15 mouse cellular contexts compared by ENCODE assay signal in genomic region chr10:80315315-80315714, GRCm38 (mm10). TPM values are rescaled to one million over a fixed set of nuclear protein-coding genes. Genes with fewer than 3 reads are reported as not detected.
DNase-seq lines count a peak whose midpoint lies in the region; ATAC-seq lines count a peak whose summit lies in the region.
"Had no signal": no experiment of that assay in that cellular context is flagged by ENCODE, and none has a peak within 500 bp of the region (broad histone marks: within the 10 kb centered on the region; RNA-seq: fewer than 3 reads in every experiment).

No protein-coding gene starts in this region.

- H3K4me1 ChIP-seq in forebrain, embryonic 10.5 days: peaks cover 73% of the 10 kb centered on the region
- H3K4me1 ChIP-seq in forebrain, embryonic 15.5 days: peaks cover 57% of the 10 kb centered on the region
- peaks cover 39% of the 10 kb centered on the region for H3K4me1 ChIP-seq in kidney, embryonic 15.5 days
- H3K4me1 ChIP-seq in neural tube, embryonic 13.5 days (replicated peaks): peaks cover 78% of the 10 kb centered on the region
- H3K4me1 ChIP-seq in neural tube, embryonic 15.5 days: peaks cover 69% of the 10 kb centered on the region
- H3K4me1 ChIP-seq in limb, embryonic 12.5 days (replicated peaks): peaks cover 20% of the 10 kb centered on the region

- no peak for DNase-seq in forebrain, embryonic 10.5 days (ENCODE audit: extremely low spot score, low spot score)
- no peak for DNase-seq in kidney, adult 18-20 months
- DNase-seq in gastrocnemius, adult 8-10 months (ENCODE audit: low spot score in 2 of 2): no peak
- DNase-seq: adrenal gland, adult 2 months; gastrocnemius, postnatal 25 days; heart, postnatal 4 days; kidney, adult 9 months; layer of hippocampus, adult 9-11 months; lung, postnatal 4 days had no signal

- no peak overlapping the region for H3K9ac ChIP-seq in forebrain, embryonic 15.5 days (replicated peaks)
- peak overlapping the region; percentile 23; the same call in 1 of the 2 replicates for H3K9ac ChIP-seq in kidney, embryonic 15.5 days
- H3K9ac ChIP-seq in neural tube, embryonic 13.5 days: peak overlapping the region; percentile 44; the same call in 1 of the 2 replicates
- H3K9ac ChIP-seq in neural tube, embryonic 15.5 days (replicated peaks): no peak overlapping the region
- peak overlapping the region; percentile 37; the same call in 1 of the 2 replicates for H3K9ac ChIP-seq in limb, embryonic 12.5 days (replicated peaks)

- no peak overlapping the region for H3K27ac ChIP-seq in forebrain, embryonic 10.5 days
- H3K27ac ChIP-seq in forebrain, embryonic 15.5 days (replicated peaks): no peak overlapping the region
- no peak overlapping the region for H3K27ac ChIP-seq in kidney, embryonic 15.5 days
- no peak overlapping the region for H3K27ac ChIP-seq in neural tube, embryonic 13.5 days (replicated peaks)
- H3K27ac ChIP-seq in neural tube, embryonic 15.5 days (replicated peaks): no peak overlapping the region
- H3K27ac ChIP-seq in limb, embryonic 12.5 days: no peak overlapping the region

- peaks cover 86% of the 10 kb centered on the region for H3K36me3 ChIP-seq in forebrain, embryonic 10.5 days (replicated peaks)
- H3K36me3 ChIP-seq in forebrain, embryonic 15.5 days: peaks cover 83% of the 10 kb centered on the region
- H3K36me3 ChIP-seq in kidney, embryonic 15.5 days: peaks cover 17% of the 10 kb centered on the region; the same call in 1 of the 2 replicates
- H3K36me3 ChIP-seq in neural tube, embryonic 13.5 days: peaks cover 84% of the 10 kb centered on the region
- H3K36me3 ChIP-seq in neural tube, embryonic 15.5 days: peaks cover 79% of the 10 kb centered on the region
- peaks cover 20% of the 10 kb centered on the region for H3K36me3 ChIP-seq in limb, embryonic 12.5 days

- no peak overlapping the region for H3K4me2 ChIP-seq in forebrain, embryonic 15.5 days (replicated peaks)
- no peak overlapping the region for H3K4me2 ChIP-seq in kidney, embryonic 15.5 days
- H3K4me2 ChIP-seq in neural tube, embryonic 13.5 days: no peak overlapping the region
- H3K4me2 ChIP-seq in neural tube, embryonic 15.5 days: no peak overlapping the region
- no peak overlapping the region for H3K4me2 ChIP-seq in limb, embryonic 12.5 days

- no peak for ATAC-seq in forebrain, embryonic 15.5 days (replicated peaks)
- no peak for ATAC-seq in kidney, embryonic 15.5 days (replicated peaks; ENCODE audit: low FRiP score)
- no peak for ATAC-seq in neural tube, embryonic 13.5 days (ENCODE audit: low read depth)
- ATAC-seq in neural tube, embryonic 15.5 days (ENCODE audit: low FRiP score): no peak
- ATAC-seq in limb, embryonic 12.5 days (ENCODE audit: insufficient number of reproducible peaks, insufficient read depth, low FRiP score, low TSS enrichment, low read depth): no peak
- ATAC-seq: Patski had no signal

- H3K9me3 ChIP-seq in forebrain, embryonic 10.5 days: no peaks in the 10 kb centered on the region
- no peaks in the 10 kb centered on the region for H3K9me3 ChIP-seq in forebrain, embryonic 15.5 days
- no peaks in the 10 kb centered on the region for H3K9me3 ChIP-seq in kidney, embryonic 15.5 days (replicated peaks)
- H3K9me3 ChIP-seq in neural tube, embryonic 13.5 days: no peaks in the 10 kb centered on the region
- no peaks in the 10 kb centered on the region for H3K9me3 ChIP-seq in neural tube, embryonic 15.5 days (replicated peaks)
- H3K9me3 ChIP-seq in limb, embryonic 12.5 days: no peaks in the 10 kb centered on the region

- peak overlapping the region; percentile 12; the same call in 1 of the 2 replicates for H3K4me3 ChIP-seq in forebrain, embryonic 10.5 days
- H3K4me3 ChIP-seq in forebrain, embryonic 15.5 days: no peak overlapping the region
- H3K4me3 ChIP-seq in kidney, embryonic 15.5 days (replicated peaks): no peak overlapping the region
- H3K4me3 ChIP-seq in neural tube, embryonic 13.5 days: no peak overlapping the region
- H3K4me3 ChIP-seq in neural tube, embryonic 15.5 days (replicated peaks): no peak overlapping the region
- H3K4me3 ChIP-seq in limb, embryonic 12.5 days (replicated peaks): no peak overlapping the region

- WGBS in forebrain, embryonic 10.5 days: 50% methylated on average over 27 of the region's 27 CpGs
- WGBS in forebrain, embryonic 15.5 days: 62% methylated on average over 27 of the region's 27 CpGs
- WGBS in kidney, embryonic 15.5 days: 35% methylated on average over 27 of the region's 27 CpGs
- WGBS in neural tube, embryonic 13.5 days: 53% methylated on average over 27 of the region's 27 CpGs
- WGBS in neural tube, embryonic 15.5 days: 50% methylated on average over 27 of the region's 27 CpGs
- WGBS in limb, embryonic 12.5 days: 46% methylated on average over 27 of the region's 27 CpGs

- H3K27me3 ChIP-seq in forebrain, embryonic 10.5 days (ENCODE audit: poor library complexity, severe bottlenecking): peaks cover 79% of the 10 kb centered on the region
- no peaks in the 10 kb centered on the region for H3K27me3 ChIP-seq in forebrain, embryonic 15.5 days
- H3K27me3 ChIP-seq in kidney, embryonic 15.5 days: peaks cover 76% of the 10 kb centered on the region
- peaks cover 25% of the 10 kb centered on the region; the same call in 1 of the 2 replicates for H3K27me3 ChIP-seq in neural tube, embryonic 13.5 days
- H3K27me3 ChIP-seq in neural tube, embryonic 15.5 days (replicated peaks): no peaks in the 10 kb centered on the region
- H3K27me3 ChIP-seq in limb, embryonic 12.5 days: peaks cover 78% of the 10 kb centered on the region
- H3K27me3 ChIP-seq: Patski had no signal

RNA-seq across cellular contexts. Expression of gene 2310011J03Rik, which starts 5.0 kb away (rescaled TPM):
- polyA plus RNA-seq in forebrain, embryonic 10.5 days (2016; fragmentation: Nextera tagmentation; extraction: Ambion mirVana): 56.4 and 60.2 TPM in 2 replicates
- 36.9 and 38.1 TPM in 2 replicates for polyA plus RNA-seq in forebrain, embryonic 15.5 days (2015; fragmentation: Nextera tagmentation; extraction: Ambion mirVana)
- 49.5 and 52.7 TPM in 2 replicates for polyA plus RNA-seq in kidney, embryonic 15.5 days (2015; fragmentation: Nextera tagmentation; extraction: Ambion mirVana)
- 27.9 and 30.7 TPM in 2 replicates for polyA plus RNA-seq in neural tube, embryonic 13.5 days (2015; fragmentation: Nextera tagmentation; extraction: Ambion mirVana)
- 26.9 and 36.6 TPM in 2 replicates for polyA plus RNA-seq in neural tube, embryonic 15.5 days (2015; fragmentation: Nextera tagmentation; extraction: Ambion mirVana)
- polyA plus RNA-seq in limb, embryonic 12.5 days (2016; fragmentation: Nextera tagmentation; extraction: Ambion mirVana): 48.1 and 50.5 TPM in 2 replicates
- total RNA-seq in gastrocnemius, adult 8-10 months (2022): 1 to 10 TPM; 5.4 to 8.9 (median 6.6) TPM

RNA-seq across cellular contexts. Expression of gene Pcsk4, which starts 14.0 kb away (rescaled TPM):
- polyA plus RNA-seq in forebrain, embryonic 10.5 days (2016; fragmentation: Nextera tagmentation; extraction: Ambion mirVana): 5.7 and 6.7 TPM in 2 replicates
- 2.5 and 2.6 TPM in 2 replicates for polyA plus RNA-seq in forebrain, embryonic 15.5 days (2015; fragmentation: Nextera tagmentation; extraction: Ambion mirVana)
- 5.8 and 9.1 TPM in 2 replicates for polyA plus RNA-seq in kidney, embryonic 15.5 days (2015; fragmentation: Nextera tagmentation; extraction: Ambion mirVana)
- 2.9 and 3.6 TPM in 2 replicates for polyA plus RNA-seq in neural tube, embryonic 13.5 days (2015; fragmentation: Nextera tagmentation; extraction: Ambion mirVana)
- polyA plus RNA-seq in neural tube, embryonic 15.5 days (2015; fragmentation: Nextera tagmentation; extraction: Ambion mirVana): 5.6 and 8.2 TPM in 2 replicates
- polyA plus RNA-seq in limb, embryonic 12.5 days (2016; fragmentation: Nextera tagmentation; extraction: Ambion mirVana): 6.3 and 6.6 TPM in 2 replicates
- total RNA-seq in gastrocnemius, adult 8-10 months (2022): 1 to 10 TPM in 1 of 4 experiments, under 1 TPM in 3; 0.67 to 1.1 (median 0.91) TPM

RNA-seq across cellular contexts. Expression of gene Reep6, which starts 14.4 kb away (rescaled TPM):
- 7.7 and 9.1 TPM in 2 replicates for polyA plus RNA-seq in forebrain, embryonic 10.5 days (2016; fragmentation: Nextera tagmentation; extraction: Ambion mirVana)
- polyA plus RNA-seq in forebrain, embryonic 15.5 days (2015; fragmentation: Nextera tagmentation; extraction: Ambion mirVana): 2.6 and 2.9 TPM in 2 replicates
- 8.4 and 10.5 TPM in 2 replicates for polyA plus RNA-seq in kidney, embryonic 15.5 days (2015; fragmentation: Nextera tagmentation; extraction: Ambion mirVana)
- 3.3 and 4.5 TPM in 2 replicates for polyA plus RNA-seq in neural tube, embryonic 13.5 days (2015; fragmentation: Nextera tagmentation; extraction: Ambion mirVana)
- polyA plus RNA-seq in neural tube, embryonic 15.5 days (2015; fragmentation: Nextera tagmentation; extraction: Ambion mirVana): 4.3 and 7.3 TPM in 2 replicates
- polyA plus RNA-seq in limb, embryonic 12.5 days (2016; fragmentation: Nextera tagmentation; extraction: Ambion mirVana): 4.1 and 4.6 TPM in 2 replicates
- total RNA-seq in gastrocnemius, adult 8-10 months (2022): 1 to 10 TPM; 2.6 to 4.0 (median 3.2) TPM

RNA-seq across cellular contexts. Expression of gene Apc2, which starts 19.5 kb away (rescaled TPM):
- polyA plus RNA-seq in forebrain, embryonic 10.5 days (2016; fragmentation: Nextera tagmentation; extraction: Ambion mirVana): 19.4 and 27.0 TPM in 2 replicates
- polyA plus RNA-seq in forebrain, embryonic 15.5 days (2015; fragmentation: Nextera tagmentation; extraction: Ambion mirVana): 205 and 210 TPM in 2 replicates
- 1.6 and 2.4 TPM in 2 replicates for polyA plus RNA-seq in kidney, embryonic 15.5 days (2015; fragmentation: Nextera tagmentation; extraction: Ambion mirVana)
- 153 and 156 TPM in 2 replicates for polyA plus RNA-seq in neural tube, embryonic 13.5 days (2015; fragmentation: Nextera tagmentation; extraction: Ambion mirVana)
- polyA plus RNA-seq in neural tube, embryonic 15.5 days (2015; fragmentation: Nextera tagmentation; extraction: Ambion mirVana): 122 and 144 TPM in 2 replicates
- 4.7 and 5.3 TPM in 2 replicates for polyA plus RNA-seq in limb, embryonic 12.5 days (2016; fragmentation: Nextera tagmentation; extraction: Ambion mirVana)
- total RNA-seq in gastrocnemius, adult 8-10 months (2022): under 1 TPM; 0.24 to 0.54 (median 0.31) TPM

RNA-seq across cellular contexts. Expression of gene Rps15, which starts 23.1 kb away (rescaled TPM):
- 1,138 and 1,144 TPM in 2 replicates for polyA plus RNA-seq in forebrain, embryonic 10.5 days (2016; fragmentation: Nextera tagmentation; extraction: Ambion mirVana)
- polyA plus RNA-seq in forebrain, embryonic 15.5 days (2015; fragmentation: Nextera tagmentation; extraction: Ambion mirVana): 628 and 651 TPM in 2 replicates
- polyA plus RNA-seq in kidney, embryonic 15.5 days (2015; fragmentation: Nextera tagmentation; extraction: Ambion mirVana): 1,002 and 1,019 TPM in 2 replicates
- polyA plus RNA-seq in neural tube, embryonic 13.5 days (2015; fragmentation: Nextera tagmentation; extraction: Ambion mirVana): 573 and 601 TPM in 2 replicates
- 544 and 638 TPM in 2 replicates for polyA plus RNA-seq in neural tube, embryonic 15.5 days (2015; fragmentation: Nextera tagmentation; extraction: Ambion mirVana)
- 926 and 930 TPM in 2 replicates for polyA plus RNA-seq in limb, embryonic 12.5 days (2016; fragmentation: Nextera tagmentation; extraction: Ambion mirVana)
- total RNA-seq in gastrocnemius, adult 8-10 months (2022): 100 to 1,000 TPM; 626 to 776 (median 688) TPM

Comparison
In these comparisons a context has a peak if more than half of its experiments do, and no peak if none do; other contexts are left out.
1. H3K9ac ChIP-seq: peak in kidney, embryonic 15.5 days (single experiment), neural tube, embryonic 13.5 days (single experiment) and limb, embryonic 12.5 days (single experiment); none in forebrain, embryonic 15.5 days (single experiment) and neural tube, embryonic 15.5 days (single experiment).